Mouse (Mus musculus): Measurements from ENCODE around the gene Tmem266.

Tmem266 gene

GRCm38 (mm10) chr9:55404976-55405702 is 78.4 kb downstream of the Tmem266 start:
- DNase-seq = no peak

DNA sequence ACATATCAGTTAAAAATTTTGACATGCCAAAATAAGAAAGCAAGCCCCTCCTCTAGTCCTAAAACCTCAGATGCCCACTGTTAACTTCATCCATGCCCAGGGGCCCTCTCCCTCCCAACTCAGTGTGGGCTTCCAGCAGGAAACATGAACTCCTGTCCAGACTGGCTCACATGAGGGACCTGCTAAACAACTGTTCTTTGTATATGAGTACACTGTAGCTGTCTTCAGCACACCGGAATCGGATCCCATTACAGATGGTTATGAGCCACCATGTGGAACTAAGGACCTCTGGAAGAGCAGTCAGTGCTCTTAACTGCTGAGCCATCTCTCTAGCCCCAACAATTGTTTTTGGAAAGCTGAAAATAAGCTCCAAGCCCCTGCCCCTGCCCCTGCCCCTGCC is 80.1 kb downstream of the Tmem266 start:
- DNase-seq = no peak

GRCm38 (mm10) chr9:55408851-55409250 is 82.1 kb downstream of the Tmem266 start:
- DNase-seq = no peak

DNA sequence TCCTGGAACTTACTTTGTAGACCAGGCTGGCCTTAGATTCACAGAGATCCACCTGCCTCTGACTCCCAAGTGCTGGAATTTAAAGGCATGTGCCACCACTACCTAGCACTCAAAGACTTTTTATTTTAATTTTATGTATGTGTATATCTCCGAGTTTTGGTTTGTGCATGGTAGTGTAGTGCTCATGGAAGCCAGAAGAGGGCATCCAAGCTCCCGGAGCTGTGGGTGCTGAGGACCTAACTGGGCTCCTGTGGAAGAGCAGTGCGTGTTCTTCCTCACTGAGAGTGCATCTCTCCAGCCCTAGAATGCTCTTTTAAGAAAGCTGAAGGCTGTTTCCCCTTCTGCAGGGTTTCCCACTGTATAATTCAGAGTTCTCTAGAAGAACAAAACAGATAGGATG is 83.1 kb downstream of the Tmem266 start:
- DNase-seq = peak; percentile 30

GRCm38 (mm10) chr9:55410430-55410829 is 83.7 kb downstream of the Tmem266 start:
- DNase-seq = no peak

- no peak for DNase-seq
Observed at GRCm38 (mm10) chr9:55411154-55411553, 84.4 kb downstream of the Tmem266 start.

- no peak for DNase-seq
Observed at GRCm38 (mm10) chr9:55421786-55422185, 95.1 kb downstream of the Tmem266 start.

DNA sequence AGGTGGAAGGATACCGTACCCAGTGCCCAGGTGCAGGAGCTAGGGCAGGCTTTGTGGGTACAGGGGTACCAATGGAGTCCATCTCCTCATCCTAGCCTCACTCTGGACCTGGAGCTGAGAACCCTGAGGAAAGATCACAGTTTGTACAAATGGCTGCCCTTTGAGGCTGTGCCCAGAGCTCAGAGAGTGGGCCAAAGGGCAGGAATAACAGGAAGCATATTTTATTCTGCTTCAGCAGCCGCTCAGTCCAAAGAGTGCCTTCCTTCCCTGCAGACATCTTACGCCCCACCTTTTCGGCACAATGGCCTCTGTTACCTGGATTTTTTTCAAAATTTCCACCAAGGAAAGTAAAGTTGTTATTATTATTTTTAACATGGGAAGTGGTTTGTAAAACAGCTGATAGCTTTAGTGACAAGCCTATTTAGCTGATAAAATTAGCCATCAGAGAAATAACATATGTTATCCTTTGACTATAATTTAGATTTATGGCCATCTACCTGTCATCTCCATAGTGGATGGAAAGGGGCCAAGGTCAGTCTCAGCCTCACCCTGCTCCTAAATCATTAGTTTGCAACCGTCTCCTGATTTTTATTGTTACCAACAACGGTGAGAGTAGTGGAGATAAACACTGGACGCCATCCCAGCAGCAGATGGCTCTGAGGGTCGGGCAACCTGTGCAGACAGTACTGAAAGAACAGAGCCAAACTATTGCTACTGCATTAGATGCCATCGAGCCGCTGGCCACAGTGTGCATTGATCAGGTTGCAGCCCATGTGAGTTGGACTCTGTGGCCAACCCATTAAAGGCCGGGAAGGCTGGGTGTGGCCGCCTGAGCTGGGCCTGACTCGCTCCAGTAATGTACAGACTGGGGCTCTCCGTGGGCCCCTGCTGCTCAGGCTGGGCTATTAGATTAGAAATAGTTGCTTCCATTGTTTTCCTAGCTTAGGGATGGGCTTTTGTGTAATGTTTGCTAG is 97.0 kb downstream of the Tmem266 start:
- no peak for DNase-seq

GRCm38 (mm10) chr9:55425271-55425810 is 98.6 kb downstream of the Tmem266 start:
- no peak for DNase-seq

DNA sequence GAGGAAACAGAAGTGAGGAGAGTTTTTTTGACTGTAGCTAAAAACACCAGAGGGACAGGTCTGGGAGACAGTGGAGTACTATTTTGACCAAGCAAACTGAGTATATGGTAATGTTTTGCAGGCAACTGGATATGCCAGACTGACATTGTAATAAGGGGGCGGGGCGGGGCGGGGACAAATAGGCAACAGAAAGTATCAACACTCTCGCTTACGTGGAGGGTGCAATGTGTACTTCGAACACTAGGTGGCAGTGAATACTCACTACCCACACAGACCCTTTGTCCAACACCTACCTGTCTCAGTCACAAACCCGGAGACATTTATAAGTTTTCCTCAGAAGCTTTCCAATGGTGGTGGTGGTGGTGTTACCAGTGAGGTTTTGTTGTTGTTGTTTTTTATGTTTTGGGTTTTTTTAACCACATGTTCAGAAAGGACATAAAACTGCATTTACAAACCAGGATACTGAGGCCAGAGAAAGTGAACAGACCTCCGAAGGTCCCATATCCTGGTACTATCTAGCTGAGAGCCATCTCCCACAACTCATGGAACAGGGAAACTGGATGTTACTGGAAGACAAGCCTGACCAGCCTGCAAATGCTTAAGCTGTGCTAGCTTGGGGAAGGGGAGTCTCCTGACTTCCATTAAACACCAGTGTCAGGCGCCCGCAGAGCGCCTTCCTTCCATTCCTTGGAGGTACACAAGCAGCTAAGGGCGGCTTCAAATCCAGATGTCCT is 102.7 kb downstream of the Tmem266 start:
- DNase-seq = peak; percentile 80

GRCm38 (mm10) chr9:55430133-55430532 is 103.4 kb downstream of the Tmem266 start:
- peak; percentile 42 for DNase-seq

- DNase-seq = no peak
Observed at GRCm38 (mm10) chr9:55432306-55433289, 105.9 kb downstream of the Tmem266 start.

GRCm38 (mm10) chr9:55433875-55434274 is 107.2 kb downstream of the Tmem266 start:
- no peak for DNase-seq

GRCm38 (mm10) chr9:55438433-55438832 is 111.7 kb downstream of the Tmem266 start:
- DNase-seq = no peak

GRCm38 (mm10) chr9:55439206-55439780 is 112.6 kb downstream of the Tmem266 start:
- DNase-seq = no peak

- DNase-seq = no peak
Observed at GRCm38 (mm10) chr9:55447509-55447908, 120.8 kb downstream of the Tmem266 start.

DNA sequence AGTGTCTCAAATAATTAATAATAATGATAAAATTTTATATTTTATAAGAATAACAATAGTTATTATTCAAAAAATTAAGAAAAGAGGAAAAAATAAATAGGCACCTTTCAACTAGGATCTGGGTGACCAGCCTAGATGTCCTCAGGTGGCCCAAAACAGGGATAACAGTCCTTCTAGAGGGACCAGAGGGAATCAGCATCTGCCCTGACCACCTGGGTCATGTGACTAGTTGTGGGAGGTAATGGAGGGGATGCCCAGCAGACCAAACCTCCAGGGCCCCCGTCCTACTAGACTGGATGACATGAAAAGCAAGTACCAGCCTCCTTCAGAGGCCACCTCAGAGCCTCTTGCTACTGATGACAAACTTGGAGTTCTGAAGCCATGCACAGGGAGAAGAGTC is 122.4 kb downstream of the Tmem266 start:
- no peak for DNase-seq

DNA sequence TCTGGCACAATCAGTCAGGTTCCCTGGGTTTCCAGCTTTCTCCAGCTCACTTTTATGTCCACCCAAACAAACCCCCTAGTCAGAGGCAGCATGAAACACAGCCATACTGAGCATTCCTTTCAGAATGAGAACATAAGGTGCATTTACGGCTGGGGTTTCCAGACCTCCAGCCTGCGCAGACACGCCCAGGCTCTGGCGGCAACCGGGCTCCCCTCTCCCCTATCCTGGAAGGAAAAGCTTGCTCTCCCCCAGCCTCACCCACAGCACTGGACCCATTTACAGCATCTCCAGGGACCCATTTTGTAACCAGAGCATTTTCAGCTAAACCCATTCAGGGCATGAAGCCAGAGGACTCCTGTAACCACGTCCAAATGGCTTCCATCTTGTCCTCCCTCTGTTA is 123.3 kb downstream of the Tmem266 start:
- no peak for DNase-seq

GRCm38 (mm10) chr9:55451426-55451825 is 124.7 kb downstream of the Tmem266 start:
- DNase-seq = no peak

GRCm38 (mm10) chr9:55452906-55453305 is 126.2 kb downstream of the Tmem266 start:
- no peak for DNase-seq

- DNase-seq = no peak
Observed at GRCm38 (mm10) chr9:55453366-55453765, 126.7 kb downstream of the Tmem266 start.
